Mouse (Mus musculus) erythroid progenitor cell, adult 5-6 weeks (primary cell): ENCODE measurements around the gene Glud1. TPM values are rescaled to one million over a fixed set of nuclear protein-coding genes. Genes with fewer than 3 reads are reported as not detected.
A peak's percentile ranks its signal among the peaks of the same experiment; 100 is the strongest.
"Not testable (repeated sequence)": the region's sequence is repeated elsewhere in the genome, so short reads cannot be mapped to it uniquely, and the experiment has no call there.

ENCODE experiments used
- ATAC-seq: replicated peaks from 2 replicates; pipeline ENCODE4 v1.8.0; 2016; ENCODE audit warnings: moderate number of reproducible peaks, mild to moderate bottlenecking, moderate TSS enrichment, inconsistent platforms; ENCODE audit not compliant: poor library complexity, low FRiP score, severe bottlenecking
- total RNA-seq, 2 experiments: library from RNA; stranded (forward) in 1 of 2; stranded (reverse) in 1 of 2; fragments of 150-400 nt in 1 of 2; fragments of 186-747, 209-891 nt in 1 of 2; gene quantifications; 2 replicates each; pipeline versions ENCODE4 v1.2.3 to v1.2.4; 2015 to 2017; ENCODE audit warnings: low replicate concordance in 2 of 2

Gene Glud1
- total RNA-seq, 2 experiments from 2014 or later: 16.0 to 46.5 TPM

DNA sequence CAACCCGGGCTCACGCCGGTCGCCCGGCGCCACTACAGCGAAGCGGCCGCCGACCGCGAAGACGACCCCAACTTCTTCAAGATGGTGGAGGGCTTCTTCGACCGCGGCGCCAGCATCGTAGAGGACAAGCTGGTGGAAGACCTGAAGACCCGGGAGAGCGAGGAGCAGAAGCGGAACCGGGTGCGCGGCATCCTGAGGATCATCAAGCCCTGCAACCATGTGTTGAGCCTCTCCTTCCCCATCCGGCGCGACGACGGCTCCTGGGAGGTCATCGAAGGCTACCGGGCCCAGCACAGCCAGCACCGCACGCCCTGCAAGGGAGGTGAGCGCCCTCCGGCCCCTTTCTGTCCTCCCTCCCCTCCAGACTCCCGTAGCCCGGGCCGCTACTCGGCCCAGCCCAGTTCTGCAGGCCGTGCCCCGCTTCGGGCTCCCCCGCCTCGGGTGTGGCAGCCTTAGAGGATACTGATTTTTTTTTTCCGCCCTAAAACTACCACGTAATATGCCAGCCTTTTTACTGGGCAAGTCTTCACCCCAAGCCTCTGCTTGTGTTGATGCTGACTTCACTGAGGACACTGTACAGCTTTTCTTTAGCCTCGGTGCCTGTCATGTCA, 599 bp downstream of the Glud1 start:
- peak; percentile 57 for ATAC-seq

DNA sequence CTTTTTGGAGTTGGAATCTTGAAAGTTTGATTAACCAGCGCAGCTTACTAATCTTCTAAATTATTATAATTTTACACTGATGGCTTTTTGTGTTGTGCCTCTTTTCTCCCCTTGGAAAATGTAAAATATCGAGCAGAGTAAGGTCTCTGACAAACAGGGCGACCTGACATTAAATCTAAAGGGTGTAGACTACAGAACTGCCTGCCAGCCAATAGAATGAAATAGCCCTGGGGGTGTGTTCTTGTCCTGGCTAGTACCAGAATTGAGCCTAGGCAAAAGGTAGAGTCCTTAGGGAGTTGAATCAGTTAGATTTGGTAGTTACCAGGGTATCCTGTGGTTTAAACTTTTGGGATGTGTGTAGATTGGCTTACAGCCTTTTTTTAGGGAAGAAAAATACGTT, 1.2 kb downstream of the Glud1 start:
- ATAC-seq: no peak

DNA sequence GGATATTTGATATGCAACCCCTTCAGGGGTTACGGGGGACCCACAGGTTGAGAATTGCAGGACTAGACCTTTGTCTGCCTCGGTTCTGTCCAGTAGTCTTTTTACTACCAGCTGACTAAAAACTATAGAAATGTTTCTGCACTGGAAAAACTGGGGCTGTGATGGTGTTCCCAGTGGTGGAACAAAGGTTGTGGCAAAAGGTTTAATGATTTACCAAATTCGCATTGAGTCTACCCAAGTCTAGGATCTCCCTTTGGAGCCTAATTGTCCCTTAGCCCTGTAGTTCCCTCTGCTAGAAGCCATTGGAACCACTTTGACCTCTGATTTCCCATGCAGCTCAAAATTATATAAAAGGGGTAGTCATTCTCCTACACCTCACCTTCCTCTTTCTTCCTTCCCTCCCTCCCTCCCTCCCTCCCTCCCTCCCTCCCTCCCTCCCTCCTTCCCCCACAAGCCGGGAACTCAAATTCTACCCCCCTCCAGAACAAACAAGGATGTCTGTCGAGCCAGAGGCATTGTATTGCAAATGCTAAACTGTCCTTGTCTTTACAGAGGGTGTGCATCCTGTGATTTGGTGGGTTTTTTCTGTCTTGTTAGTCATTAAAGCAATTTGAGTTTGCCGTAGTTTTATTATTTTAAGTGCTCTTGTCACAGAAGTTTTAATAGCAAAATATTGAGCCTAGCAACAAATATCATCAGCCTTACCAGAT, 2.0 kb downstream of the Glud1 start:
- ATAC-seq: no peak

DNA sequence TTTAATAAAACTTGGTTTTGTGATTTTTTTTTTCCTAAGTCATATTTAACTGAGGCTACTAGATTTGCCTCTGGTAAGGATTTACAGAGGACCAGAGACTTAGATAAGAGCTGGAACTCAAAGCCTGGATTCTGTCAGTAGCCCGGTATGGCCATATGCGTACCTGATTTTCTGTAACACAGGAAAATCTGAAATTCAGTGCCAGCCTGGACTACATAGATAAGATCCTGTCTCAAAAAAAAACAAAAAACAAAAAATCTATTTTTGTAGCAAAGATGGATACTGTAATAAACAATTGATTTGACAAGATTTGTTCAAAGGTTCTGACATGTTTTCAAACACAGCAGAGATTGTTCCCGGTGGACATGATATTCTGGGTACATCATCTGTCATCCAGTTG, 3.1 kb downstream of the Glud1 start:
- ATAC-seq: no peak

DNA sequence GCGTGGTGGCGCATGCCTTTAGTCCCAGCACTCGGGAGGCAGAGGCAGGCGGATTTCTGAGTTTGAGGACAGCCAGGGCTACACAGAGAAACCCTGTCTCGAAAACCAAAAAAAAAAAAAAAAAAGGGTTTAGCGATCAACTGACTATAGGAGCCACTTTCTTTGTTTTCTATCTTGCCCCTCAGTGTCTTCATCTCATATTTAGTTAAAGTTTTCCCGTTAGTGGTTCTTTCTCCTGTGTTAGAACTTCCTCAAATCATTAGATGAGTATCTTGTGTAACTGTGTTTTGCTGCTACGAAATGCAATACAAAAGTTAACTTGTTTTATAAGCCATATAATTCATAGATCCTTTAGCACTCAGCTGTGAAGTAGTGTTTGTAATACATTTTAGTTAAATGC, 3.9 kb downstream of the Glud1 start:
- ATAC-seq: not testable (repeated sequence)

DNA sequence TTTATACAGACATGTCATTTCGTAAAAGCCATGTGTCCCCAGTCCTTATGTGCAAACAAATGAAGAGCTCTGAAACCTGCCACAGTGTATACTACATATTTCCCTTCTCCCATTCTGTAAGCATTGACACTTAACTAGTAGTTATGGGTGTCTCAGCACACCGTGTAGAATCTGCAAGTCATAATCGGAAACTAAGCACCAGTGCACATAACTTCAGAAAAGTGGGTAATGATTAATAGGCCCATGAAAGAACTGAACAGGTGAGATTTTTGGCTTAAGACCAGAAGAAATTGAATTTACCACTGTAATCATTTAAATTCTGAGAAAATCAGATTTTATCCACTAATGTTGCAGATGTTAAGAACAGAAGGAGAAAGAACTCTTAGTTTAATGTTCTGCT, 4.3 kb downstream of the Glud1 start:
- ATAC-seq: no peak

DNA sequence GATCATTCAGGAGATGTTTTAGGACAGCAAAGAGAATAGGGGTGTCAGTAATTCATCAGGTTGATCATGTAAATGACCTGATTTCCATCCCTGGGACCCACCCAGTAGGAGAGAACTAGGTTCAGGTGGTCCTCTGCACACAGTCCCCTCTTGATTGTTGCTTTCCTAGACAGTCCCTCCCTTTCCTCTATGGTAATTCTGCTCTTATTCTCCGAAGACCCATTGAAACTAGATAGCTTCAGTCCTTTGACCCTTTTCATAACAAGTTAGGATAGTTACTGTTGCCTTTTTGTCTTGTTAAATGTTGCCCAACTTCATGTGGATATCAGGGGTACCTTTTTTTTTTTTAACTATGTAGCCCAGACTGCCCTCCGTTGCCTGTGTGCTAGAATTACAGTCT, 5.8 kb downstream of the Glud1 start:
- no peak for ATAC-seq

DNA sequence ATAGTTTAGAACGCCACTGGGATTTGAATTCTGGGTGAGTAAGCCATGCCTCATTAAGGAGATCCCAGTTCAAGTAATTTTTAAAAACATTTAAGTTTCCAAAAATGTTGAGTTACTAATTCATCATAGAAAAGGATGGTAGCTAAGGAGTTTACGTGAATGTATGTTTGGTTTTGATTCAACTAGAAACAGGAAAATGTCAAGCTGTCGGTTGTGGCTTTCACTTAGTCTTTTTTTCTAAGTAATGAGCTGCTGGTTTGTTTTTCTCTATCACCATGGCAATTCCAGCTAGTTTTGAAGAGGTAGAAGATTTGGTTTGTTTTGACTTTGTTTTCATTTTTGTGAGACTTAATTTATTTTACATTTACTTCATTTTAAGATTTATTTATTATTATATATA, 6.9 kb downstream of the Glud1 start:
- ATAC-seq: no peak

DNA sequence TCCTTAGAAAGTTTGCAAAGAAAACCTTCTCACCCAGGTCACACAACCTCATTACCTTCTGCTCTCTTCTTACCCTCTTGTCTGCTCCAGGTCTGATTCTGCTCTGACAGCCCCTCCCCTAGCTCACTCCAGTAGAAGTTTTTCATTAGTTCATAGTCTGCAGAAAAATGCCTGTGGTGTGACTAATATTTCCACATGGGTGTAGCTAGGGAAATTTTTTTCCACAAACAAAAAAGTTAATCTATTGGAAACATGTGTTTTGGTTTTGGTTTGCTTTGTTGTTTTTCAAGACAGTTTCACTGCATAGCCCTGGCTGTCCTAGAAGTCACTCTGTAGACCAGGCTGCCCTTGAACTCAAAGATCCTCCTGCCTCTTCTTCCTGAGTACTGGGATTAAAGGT, 7.6 kb downstream of the Glud1 start:
- ATAC-seq: no peak

DNA sequence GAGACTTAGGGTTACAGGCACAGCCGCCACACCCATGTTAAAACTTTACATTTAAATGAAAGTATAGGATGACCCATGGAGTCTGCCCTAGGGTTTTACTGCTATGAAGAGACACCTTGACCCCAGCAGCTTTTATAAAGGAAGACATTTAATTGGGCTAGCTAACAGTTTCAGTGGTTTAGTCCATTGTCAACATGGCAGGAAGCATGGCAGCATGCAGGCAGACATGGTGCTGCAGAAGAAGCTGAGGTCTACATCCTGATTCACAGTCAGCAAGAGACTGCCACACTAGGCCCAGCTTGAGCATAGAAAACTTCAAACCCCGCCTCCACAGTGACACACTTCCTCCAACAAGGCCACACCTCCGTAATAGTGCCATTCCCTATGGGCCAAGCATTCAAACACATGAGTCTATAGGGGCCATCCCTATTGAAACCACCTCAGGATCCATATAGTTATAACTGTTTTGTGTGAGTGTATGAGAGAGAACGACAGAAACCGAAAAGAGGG, 13.1 kb downstream of the Glud1 start:
- ATAC-seq: no peak

DNA sequence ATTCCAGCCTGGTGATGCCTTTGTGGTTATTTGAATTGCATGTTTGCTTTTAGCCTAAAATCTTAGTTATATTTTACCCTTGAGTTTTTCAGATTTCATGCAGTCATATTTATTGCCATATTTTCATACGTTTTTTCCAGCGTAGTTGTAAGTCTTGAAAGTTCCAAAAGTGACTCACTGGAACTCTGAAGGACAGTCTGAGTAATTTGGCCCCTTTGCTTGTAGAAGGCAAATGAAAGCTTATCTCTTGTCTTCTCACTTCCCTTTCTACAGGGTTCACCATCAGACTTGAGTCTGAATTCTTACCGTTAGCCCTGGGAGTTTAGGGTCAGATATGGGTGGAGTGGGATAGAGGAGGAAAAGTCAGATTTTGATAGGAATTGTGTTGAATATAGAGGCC, 16.1 kb downstream of the Glud1 start:
- no peak for ATAC-seq

DNA sequence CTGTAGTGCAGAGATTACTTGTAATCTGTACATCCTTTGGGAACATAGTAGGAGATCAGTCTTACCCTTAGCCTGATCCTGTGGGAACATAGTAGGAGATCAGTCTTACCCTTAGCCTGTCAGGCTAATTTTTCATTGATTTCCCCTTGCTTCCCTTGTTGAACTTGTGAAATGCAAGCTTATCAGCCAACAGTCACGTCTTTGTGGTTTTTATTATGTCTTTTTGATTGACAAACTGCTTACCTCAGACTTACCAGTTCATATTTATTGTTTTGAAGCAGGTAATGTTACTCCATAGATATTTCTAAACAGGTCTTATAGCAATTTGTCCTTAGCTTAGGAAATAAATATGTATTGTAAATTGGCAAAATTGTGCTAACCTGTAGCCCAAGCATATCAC, 17.1 kb downstream of the Glud1 start:
- no peak for ATAC-seq

DNA sequence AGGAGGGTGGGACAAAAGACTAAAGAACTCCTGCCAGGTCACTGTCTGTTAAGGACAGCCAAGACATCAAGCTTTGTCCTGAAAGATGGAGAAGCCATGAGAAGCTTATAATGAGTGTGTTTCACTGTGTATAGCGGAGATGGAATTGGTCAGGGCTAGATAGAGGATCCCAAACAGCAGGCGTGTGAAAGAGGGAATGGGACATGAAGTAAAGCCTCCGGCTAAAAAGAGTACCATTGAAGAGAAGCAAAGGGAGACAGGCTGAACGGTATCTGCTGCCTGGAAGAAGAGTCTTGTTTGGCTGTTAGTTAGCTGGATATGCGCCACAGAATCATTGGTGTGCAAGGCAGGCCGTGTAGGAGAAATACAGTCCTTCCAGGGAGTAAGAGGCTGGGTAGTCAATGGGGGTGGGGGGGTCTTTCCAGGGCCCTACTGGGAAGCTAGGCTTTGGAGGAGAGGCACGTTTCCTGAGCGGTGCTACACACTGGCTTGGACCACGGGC, 20.2 kb downstream of the Glud1 start:
- no peak for ATAC-seq

DNA sequence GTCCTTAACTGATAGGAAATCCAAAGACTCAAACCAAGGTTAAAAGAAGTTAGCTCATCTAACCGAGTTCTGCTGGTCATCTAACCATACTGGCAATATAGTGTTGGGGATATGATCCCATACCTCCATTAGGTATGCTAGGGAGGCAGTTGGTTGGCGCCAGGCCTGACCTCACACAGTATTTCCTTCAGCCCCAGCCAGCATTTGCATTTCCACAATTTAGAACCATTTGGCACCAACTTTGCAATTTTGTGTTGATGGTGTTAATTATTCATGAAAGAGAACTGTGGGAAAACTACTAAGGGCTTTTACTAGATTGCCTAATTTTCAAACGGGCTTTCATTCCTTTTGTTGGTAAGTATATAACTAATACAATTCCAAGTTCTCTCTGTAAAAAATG, 21.4 kb downstream of the Glud1 start:
- no peak for ATAC-seq

DNA sequence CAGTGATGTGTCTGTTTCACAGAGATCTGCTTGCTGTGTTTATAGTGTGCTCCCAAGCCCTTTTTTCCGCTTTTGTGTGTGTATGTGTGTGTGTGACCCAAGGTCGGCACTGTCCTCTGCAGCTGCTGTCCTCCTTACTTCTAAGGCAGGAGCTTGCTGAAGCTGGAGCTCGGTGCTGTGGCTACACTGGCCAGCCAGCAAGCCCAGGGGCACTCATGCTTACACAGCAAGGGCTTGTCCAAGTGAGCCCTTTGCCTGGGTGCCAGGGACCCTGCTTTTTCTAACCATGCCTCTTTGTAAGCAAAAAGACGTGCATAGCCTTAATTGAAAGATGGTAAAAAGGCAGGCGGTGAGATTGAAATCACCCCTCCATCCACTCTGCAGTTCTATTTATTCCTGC, 21.9 kb downstream of the Glud1 start:
- ATAC-seq: no peak

DNA sequence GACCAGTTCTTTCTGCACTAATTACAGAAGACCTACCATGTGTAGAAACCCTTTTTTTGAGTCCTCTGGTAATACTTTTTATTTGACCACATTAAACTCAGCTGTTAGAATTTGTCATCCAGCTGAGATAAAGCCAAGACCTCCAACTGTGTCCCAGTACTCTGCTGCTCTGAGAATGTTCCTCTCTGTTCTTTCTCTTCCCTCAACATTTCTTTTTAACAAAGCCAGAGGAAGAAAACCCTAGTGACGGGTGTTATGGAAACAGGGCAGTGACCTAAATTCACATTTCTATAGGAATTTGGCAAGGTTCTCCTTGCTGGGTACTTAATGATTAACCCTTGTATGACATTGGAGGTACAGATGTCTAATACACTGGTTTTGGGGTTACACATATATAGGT, 28.9 kb downstream of the Glud1 start:
- ATAC-seq: no peak

DNA sequence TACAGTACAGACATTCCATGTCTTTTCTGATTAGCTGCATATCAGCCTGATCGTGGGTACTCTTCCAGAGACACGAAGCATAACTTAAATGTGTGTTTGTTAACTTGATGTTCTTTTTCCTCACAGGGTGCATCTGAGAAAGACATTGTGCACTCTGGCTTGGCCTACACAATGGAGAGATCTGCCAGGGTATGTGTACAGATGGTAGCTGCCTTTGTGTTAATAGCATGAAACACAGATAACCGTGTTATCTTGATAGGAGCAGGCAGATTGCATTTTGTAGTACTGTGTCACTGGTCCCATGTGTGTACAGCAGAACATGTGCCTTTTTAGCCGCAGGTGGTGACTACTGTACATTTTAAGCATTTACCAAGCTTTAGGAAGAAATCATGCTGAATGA, 31.5 kb downstream of the Glud1 start:
- no peak for ATAC-seq

DNA sequence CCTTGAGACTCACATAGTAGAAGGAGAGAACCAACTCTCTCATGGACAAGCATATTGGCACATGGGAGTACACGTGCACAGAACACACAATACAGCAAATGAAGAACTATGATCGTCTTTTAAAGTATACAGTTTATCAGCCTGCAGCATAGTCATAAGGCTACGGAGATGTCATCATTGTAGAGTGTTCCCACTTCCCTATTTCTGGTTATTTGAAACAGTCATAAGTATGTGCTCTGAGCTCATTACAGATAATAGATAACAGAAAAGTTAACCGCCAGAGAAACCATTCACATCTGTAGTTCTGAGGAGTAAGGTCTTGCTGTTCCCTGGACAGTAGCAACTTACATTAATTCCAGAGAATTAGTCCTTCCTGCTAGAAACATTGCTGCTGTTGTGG, 32.6 kb downstream of the Glud1 start:
- no peak for ATAC-seq

DNA sequence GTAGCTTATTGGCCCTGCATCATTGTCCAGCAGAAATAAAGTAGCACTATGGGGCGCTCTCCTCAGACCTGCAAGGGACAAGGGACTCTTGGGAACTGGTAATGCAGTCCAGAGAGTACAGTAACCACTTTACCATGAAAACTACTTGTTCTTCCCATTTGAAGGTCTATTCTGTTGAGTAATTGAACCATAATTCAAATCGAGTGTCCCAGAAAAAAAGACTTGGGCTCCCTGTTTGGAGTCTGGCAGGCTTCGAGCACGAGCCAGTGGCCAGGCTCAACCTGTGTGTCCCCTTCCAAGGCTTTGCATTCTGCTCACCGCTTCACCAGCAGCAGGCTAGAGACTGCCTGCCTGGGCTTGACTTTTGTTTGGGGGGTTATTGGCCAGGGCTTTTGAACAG, 33.8 kb downstream of the Glud1 start:
- no peak for ATAC-seq

DNA sequence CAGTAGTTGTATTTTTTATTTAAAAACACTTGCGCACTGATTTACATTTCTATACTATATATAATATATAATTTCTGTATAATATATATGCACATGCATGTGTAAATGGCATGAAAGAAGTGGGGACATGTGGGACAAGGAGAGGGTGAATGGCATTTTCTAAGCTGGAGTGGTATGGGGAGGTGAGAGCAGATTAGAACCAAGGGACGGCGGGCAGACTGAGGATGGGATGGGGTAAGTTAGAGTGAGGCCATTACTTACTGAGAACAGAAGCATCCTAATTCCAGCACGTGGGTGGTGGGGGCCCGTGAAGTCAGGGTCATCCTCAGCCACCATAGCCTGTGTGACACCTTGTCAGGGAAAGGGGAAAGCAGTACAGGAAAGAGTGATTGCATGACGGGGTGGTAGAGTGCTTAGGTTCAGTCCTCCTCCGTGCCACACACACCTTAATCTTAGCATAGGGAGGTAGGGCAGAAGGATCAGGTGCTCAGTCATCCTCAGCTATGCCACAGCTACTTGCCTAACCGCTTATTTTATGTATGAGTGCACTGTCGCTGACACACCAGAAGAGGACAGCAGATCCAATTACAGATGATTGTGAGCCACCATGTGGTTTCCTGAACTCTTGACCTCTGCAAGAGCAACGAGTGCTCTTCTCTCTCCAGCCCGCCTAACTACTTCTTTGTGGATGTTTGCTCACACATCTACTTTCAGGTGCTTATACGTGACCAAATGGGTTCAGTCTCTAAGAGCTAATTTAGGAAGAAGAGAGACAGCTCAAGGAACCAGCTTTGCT, 35.4 kb downstream of the Glud1 start:
- ATAC-seq: no peak

DNA sequence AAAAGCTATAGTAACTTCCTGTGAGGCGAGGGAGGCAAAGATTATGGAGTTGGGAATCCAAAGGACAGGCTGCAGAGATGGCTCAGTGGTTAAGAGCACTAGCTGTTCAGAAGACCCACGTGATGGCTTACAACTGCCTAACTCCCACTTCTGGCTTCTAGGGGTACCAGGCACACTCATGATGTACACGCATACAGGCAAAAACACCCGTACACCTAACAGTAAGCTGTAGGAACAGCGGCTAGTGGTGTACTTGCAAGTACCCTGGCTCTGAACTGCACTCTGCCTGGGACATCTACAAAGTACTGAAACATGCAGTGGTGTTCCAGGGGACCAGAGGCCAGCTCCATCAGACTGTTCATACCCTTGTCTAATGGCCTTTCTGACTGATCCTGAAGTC, 36.6 kb downstream of the Glud1 start:
- ATAC-seq: no peak
